Mouse (Mus musculus): Measurements from ENCODE around the gene Ank2.

The Ank2 gene

DNA sequence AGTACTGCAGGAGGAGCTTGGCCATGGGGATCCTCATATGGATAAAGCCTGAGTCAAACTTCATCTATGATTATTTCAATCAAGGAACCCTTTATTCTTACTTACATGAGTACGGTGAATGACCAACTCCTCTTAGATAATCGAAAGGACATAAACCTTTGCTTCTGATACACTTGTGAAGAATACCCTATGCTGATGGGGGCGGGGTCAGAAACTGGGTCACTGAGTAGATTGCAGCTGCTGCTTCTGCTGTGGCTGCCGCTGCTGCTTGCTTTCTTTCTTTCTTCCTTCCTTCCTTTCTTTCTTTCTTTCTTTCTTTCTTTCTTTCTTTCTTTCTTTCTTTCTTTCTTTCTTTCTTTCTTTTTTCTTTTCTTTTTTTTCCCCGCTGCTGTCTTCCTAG lies 263.9 kb downstream of the Ank2 start:
- no peak for DNase-seq (ENCODE audit: low spot score)

DNA sequence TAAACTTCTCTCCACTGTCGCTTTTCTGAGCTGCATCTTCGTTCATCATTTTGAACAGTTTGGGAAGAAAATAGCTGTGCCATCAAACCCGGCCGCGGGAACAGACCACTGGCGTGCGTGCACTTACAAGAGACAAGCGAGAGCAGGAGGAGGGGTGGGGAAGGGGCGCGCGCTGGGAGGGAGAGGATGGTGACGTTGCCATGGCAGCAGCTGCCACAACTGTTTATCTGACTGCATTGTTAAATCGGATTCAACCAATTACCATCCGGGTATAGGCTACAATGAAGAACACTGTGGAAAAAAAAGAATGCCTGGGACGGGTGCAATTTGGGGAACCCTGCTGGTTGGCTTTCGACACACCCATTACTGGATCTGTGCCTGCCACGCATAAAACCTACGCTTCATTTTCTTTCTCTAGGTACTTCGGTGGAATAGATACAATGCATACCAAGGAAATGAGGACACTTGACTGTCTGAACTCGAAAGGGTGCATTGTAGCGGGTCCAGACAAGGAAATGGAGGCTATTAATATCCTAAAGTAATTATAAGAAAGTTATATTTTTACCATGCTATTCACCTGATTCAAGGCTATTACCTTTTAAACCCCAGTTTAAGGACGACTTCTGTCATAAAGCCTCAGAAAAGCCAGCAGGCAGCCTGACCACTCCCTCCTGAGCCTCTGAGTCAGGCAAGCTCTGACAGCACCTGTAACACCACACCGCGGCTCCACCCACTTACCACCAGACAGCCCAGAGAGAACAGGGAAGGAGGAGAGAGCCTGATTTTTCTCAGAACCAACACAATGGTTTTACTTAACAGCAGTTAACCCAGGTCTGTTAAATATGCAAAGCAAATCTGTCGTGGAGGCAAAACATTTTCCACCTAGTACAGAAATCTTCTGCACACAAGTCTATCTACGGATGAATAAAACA lies 273.1 kb downstream of the Ank2 start:
- peak; percentile 32 for DNase-seq (ENCODE audit: low spot score)

DNA sequence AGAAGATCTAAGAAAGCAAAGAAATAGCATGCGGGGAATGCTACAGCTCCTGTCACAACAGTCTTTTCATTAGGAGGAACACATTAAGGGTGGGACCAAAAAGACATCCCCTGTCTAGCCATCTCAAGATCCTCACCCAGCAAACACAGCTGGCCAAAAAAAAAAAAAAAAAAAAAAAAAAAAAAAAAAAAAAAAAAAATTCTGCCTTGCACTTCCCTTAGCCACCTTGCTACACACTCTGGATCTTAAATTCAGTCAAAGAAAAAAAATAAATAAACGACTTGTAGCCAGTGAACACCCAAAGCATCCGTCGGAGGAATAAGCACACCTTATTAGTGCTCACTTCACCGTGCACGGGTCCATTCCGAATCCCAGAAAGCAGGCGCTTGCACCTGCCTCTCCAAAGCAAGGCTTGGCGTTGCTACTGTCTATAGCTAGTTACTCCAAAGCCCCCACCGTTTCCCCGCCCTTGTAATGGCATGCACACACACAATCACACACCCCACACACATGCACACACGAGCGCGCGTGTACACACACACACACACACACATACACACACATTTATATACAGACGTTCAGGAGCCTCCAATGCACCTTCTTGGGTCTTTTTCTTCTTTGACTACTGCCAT lies 273.9 kb downstream of the Ank2 start:
- DNase-seq (ENCODE audit: low spot score) = no peak

DNA sequence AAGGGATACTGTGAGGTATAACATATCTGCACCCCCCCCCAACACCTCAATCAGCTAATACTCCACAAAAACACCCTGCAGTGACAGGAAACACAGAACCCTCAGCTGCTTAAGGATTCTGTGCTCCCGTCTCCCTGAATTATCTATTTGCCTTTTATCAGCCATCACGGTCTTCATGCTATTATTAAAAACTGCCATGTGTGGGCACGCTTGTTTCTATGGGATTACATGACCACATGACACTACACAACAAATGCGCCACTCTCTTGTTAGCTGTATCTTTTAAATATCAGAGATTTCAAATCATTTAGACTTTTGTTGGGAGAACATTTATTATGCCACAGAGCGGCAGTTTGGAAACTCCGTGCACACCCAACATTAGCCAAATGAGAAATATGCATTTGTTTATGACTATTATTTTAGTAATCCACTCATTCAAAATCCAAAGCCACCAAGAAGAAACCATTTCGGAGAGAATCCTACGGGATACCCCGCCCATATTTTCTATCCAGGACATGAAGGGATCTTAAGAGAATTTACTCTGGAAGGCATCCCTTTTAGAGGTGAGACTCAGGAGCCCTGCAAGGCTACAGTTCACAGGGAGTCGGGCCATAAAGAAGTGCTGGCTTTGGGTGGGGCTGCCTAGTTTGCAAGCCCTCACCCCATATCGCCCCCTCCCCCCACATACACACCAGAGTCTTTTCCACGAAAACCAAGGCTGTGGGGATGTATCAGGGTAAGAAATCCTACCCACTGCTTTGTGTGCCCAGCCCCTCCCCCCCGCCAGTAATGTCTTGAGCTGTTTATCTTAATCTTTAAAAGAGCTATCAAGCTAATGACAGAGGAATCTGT lies 274.6 kb downstream of the Ank2 start:
- DNase-seq (ENCODE audit: low spot score) = no peak

DNA sequence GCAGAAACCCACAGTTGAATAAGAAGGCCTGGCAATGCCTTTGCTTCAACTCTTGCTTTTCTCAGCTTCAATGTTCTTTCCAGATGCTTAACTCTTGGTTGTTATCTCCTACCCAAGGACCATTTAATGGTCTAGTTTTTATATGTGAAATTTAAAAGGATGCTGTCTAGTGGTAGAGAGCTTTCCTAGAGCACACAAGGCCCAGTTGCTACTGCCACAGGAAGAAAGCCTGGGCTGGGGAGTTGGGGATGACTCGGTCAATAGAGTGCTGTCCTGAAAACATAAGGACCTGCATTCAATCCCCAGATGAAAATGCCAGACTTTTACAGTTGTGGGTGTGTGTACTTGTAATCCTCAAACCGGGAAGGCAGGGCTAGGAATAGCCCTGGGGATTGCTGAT lies 277.1 kb downstream of the Ank2 start:
- DNase-seq (ENCODE audit: low spot score) = no peak

DNA sequence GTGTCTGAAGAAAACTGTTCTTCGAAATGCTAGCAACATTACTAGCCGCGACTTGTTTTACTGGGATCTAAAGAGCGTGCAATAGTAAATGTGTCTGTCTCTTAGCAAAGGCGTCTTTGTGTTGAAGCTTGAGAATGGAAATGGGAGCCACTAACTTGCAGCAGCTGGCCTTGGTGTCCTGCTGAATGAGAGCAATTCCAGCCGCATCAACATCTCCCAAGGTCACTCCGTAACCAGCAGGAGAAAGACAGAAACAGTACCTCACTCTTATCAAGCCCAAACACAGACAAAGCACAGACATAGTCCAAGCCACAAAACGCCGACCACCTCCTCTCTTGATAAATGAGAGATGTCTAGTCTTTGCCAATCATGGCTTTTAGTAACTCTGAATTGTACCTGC lies 278.3 kb downstream of the Ank2 start:
- peak; percentile 15 for DNase-seq (ENCODE audit: low spot score)

DNA sequence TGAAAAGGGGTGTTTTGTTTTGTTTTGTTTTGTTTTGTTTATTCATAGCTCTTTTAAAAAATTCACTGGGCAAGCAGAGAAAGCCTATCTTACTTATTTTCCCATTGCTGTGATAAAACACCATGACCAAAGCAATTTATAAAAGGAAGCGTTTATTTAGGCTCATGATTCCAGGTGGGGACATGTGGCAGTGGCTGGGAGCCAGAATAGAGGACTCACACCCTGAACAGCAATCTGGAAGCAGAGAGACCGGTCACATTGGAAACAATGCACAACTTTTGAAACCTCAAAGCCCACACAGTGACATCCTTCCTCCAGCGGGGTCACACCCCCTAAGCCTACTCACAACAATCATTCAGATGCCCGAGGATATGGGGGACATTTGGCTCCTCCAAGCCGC lies 285.6 kb downstream of the Ank2 start:
- no peak for DNase-seq (ENCODE audit: low spot score)

DNA sequence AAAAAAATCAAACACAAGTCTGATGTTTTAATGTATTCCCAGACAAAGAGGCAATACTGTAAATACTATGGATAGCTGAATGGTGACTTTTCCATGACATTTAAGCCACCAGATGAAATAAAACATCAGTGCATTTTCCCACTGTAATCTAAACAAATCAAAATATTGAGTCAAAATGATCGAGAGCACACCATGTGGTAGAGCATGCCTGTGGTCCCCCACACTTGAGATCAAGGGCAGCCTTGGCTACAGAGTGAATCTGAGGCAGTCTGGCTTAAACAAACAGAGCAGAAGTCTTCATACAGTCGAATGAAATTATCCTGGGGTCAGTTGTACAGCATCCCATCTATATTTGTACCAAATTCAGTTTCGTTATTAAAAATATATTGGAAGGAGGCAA lies 288.0 kb downstream of the Ank2 start:
- no peak for DNase-seq (ENCODE audit: low spot score)

DNA sequence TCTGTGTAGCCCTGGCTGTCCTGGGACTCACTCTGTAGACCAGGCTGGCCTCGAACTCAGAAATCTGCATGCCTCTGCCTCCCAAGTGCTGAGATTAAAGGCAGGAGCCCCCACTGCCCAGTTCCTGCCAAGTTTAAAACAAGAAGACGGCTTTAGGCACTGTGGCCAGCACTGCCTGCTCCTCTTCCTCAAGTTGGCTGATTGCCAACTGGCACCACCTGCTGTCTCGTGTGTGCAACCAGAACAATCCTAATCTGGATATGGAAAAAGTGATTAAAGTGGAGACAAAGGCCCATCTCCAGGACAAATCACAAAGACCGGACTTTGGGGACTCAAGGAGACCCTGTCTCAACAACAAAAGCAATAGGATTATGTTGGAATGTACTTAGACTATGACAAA lies 288.6 kb downstream of the Ank2 start:
- no peak for DNase-seq (ENCODE audit: low spot score)

DNA sequence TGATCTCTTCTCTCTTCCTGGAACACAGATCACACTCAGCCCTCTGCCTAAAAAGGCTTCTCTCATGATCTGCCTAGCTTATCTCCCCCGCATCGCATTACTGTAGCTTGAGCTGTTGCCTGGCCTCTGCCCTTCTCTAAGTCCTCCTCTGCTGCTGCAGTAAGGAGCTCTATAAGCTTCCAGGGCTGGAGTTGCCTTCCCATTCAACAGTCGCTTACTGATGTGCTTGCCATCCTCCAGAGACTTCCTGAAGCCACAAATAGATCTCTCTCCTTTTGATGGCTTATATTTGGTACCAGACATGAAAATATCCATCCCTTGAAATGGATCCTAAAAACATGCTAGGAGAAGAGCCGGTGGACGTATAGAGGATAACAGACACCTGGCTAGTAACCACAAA lies 290.3 kb downstream of the Ank2 start:
- no peak for DNase-seq (ENCODE audit: low spot score)

DNA sequence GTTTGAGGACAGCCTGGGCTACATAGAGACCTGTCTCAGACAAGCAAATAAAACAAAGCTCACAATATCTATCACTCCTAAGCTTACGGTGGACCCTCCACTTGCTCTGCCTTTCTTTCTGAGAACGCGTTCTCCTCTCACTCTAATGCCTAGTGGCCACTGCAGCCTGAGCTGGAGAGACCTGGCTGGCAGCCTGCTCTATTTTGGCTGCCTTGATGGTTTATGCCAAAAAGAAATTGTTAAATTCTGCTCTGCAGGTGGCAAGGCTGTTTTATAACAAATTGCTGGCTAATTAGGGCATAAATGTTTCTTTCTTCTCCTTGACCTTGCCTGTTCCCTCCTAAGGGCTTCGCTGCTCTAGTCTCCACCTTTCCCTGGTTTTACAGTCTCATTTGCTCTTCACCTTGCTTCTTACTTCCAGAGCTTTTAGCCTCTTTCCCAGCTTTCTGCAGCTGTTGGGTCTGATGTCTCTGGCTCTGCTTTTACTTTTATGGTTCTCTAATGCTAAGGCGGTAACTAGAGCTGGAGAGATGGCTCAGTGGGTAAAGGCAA lies 293.2 kb downstream of the Ank2 start:
- DNase-seq (ENCODE audit: low spot score) = no peak

DNA sequence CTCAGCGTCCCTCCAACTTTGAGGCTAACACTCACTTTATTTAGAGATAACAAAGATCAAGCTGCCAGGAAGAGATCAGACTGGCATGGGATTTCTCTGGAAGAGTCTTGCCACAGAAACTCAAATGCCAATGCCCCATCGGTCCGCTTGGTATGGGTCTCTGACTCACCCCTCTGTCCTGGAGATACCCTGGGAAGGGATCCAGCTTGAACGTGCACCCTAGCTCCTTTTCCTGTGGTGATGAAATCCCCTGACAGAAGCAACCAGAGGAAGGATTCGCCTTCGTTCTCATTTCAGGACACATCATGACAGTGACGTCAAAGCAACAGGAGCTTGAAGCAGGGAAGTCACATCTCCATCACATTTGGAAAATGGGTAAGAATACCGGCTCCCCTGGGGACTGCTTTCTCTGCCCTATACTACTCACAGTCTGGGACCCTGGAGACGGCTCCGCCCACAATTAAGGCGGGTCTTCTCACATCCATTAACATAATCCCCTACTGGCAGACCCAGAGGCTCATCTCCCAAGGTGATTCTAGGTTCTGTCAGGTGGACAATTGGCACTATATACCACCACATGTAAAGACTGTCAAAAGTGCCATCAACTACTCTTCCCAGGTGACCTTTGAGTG lies 296.6 kb downstream of the Ank2 start:
- DNase-seq (ENCODE audit: low spot score) = no peak

DNA sequence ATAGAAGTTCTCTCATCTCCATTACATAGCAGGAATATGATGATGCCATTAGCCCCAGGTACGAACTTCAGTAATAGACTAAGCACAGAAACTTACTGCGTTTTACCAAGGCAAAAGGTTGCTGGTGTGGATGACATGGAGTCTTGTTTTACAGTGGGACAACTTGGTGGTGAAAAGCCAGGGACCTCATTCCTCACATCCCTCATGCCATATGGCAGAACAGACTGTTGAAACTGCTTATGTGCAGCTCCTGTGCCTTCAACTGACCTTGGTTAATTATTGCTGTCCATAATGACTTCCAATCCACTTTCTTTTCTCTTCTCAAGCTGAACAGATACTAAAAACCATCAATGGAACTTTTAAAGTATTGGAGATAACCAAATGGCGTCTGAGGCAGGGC lies 298.4 kb downstream of the Ank2 start:
- no peak for DNase-seq (ENCODE audit: low spot score)

DNA sequence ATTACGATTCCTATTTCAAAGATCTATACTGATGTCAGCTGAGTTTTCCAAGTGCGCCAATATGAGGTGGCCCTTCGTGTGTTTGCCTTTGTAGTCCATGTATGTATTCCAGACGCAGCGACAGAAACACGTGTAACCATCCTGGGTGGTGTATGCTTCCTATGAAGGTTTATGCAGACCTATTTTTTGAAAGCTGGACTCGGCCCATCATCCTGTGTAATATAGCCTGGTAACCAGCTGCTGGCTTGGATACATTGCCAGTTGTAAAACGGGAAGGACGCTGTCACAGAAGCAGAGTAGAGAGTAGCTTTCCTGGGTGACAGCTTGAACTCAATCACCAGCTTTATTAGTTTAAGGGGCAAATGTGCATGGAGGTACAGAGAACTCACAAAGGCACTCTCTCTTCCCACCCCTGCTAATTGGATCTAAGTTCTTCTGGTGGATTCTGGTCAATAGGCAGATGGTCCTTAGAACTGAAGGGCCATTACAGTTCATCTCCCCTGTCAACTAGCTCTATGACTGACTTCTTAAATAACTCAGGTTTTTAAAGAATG lies 300.0 kb downstream of the Ank2 start:
- DNase-seq (ENCODE audit: low spot score) = no peak

DNA sequence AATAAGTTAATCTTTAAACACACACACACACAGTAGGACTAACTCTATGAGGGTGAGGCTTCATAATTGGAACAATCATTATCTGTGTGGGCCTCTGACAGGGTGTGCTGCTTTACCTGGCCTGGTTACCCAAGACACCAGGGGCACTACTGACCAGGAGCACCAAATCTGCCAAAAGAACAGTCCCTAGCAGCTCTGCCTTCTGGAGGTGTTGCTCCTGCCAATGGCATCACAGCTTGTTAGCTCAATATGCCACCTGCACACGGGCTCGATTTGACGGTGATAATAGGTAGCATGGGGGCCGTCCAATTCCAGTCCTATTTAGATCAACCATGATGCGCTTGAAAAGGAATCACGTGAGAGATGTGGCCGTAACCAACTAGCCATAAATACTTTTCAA lies 300.5 kb downstream of the Ank2 start:
- no peak for DNase-seq (ENCODE audit: low spot score)

DNA sequence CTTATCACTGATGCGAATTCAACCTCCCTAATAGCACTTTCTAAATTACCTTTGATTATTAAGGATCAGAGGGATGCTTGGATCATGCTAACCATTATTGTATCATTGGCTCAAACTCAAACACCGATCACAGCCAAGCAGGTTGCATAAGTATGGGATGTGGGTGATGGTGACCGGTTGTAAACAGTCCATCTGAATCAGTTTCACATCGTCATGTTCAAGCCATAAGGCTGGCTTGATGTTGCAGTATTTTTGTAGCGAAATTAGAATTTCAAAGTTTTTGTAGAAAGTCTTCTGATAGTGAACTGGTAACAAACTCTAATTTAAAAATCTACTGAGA lies 310.4 kb downstream of the Ank2 start:
- no peak for DNase-seq (ENCODE audit: low spot score)

DNA sequence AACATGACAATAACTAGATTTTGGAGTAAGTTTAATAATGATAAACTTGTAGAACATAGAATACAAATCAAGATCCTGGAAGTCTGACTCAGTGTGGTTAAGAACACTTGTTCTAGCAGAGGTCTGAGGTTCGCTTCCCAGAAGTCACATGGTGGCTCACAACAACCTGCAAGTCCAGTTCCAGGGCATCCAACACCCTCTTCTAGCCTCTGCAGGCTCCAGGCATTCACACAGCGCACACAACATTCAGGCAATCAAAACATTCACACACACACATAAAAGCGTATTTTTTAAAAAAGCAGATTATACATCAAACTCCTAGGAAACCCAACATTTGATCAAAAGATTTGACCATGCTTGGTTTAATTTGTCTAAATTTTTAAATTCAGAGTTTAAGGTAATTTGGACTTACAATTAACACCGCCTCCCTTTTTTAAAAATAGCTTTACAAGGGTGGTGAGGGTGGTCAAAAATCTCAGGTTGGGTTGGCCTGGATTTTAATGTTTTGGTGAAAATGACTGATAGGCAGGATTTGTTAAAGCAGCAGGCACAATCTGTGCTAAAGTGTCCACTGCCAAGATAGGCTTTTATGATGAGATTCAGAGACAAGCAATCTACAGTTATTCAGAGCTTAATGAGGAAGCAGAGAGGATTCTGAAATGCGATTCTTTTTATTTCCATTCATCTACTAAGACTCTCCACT lies 310.9 kb downstream of the Ank2 start:
- DNase-seq (ENCODE audit: low spot score) = no peak

DNA sequence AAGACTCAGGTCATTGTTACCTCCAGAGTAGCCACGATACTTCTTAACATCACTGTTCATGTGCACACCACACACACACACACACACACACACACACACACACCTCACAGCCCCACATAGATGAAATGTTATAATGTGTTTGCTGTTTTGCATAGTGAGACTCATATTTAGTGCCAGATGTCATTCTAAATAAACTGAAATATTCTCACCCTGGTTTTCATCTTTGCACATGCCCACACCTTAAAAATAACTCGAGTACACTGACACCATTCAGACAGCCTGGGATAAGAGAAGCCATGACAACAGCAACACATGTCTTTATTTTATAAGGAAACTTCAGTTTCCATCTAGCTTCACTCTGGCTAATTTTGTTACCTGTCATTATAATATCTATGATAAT lies 312.1 kb downstream of the Ank2 start:
- DNase-seq (ENCODE audit: low spot score) = no peak

DNA sequence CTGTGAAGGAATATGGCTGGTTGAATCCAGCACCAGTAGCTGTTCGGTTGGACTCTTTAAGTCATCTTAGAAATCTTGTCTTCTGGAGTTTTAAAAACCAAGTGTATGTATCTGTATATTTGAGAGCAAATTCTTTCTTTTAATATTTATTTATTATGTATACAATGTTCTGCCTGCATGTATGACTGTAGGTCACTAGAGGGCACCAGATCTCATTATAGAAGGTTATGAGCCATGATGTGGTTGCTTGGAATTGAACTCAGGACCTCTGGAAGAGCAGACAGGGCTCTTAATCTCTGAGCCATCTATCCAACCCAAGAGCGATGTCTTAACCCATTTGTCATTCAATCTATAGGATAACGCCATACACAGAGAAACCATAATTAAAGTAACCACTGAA lies 312.9 kb downstream of the Ank2 start:
- no peak for DNase-seq (ENCODE audit: low spot score)

DNA sequence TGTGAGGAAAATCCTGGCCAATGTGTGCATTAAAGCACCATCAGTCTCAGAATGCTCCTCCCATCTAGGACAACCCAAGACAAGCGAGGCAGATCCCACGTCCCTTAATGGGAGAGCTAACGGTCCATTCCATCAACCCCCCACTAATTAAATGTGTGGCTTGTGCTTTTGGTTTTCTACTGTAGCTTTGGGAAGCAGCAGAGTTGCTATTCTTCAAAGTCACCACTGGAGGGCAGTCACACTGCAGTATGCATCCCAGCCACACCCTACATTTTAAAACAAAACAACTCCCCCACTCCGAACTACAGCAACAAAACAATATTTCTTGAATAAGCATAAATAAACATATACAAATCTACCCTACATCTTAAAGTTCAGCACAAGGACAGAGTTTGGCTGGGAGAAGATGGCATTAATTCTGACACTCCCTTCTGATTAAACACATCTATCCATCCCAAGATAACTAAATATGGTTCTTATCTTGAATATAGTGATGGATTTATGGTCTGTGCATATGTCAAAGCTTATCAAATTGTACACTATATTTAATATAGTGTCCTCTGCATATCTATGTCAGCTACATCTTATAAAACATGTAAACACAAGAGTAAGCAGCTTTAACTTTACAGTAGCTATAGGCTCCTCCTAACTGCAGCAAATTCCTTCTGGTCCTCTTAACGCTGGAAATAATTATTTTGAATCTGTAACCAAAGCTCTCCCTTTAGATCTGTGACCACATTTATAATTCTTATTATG lies 315.0 kb downstream of the Ank2 start:
- DNase-seq (ENCODE audit: low spot score) = no peak

Data from ovary, postnatal 36 days (tissue).